Mouse (Mus musculus): Measurements from ENCODE around the gene Bfsp2. TPM values are rescaled to one million over a fixed set of nuclear protein-coding genes. Genes with fewer than 3 reads are reported as not detected.

Gene Bfsp2
- polyA plus RNA-seq, 1 experiment from 2014 or later: 1.3 TPM

GRCm38 (mm10) chr9:103443824-103444185 lies 36.4 kb downstream of the Bfsp2 start:
- WGBS: 38% methylated on average over 7 of the region's 7 CpGs
- Histone ChIP-seq H3K27ac (replicated peaks) (no peak overlapping the region), H3K4me1 (peaks cover 27% of the 10 kb centered on the region), H3K27me3 (replicated peaks; ENCODE audit: low read depth, poor library complexity, severe bottlenecking) (no peaks in the 10 kb centered on the region), H3K36me3 (replicated peaks) (no peaks in the 10 kb centered on the region), H3K4me3 (0 out of 2 replicates have a peak overlapping the region, but pooled peaks have one; percentile 9), H3K9me3 (peaks cover 7% of the 10 kb centered on the region; the same call in 1 of the 2 replicates)
- DNase-seq (ENCODE audit: low spot score): no peak

DNA sequence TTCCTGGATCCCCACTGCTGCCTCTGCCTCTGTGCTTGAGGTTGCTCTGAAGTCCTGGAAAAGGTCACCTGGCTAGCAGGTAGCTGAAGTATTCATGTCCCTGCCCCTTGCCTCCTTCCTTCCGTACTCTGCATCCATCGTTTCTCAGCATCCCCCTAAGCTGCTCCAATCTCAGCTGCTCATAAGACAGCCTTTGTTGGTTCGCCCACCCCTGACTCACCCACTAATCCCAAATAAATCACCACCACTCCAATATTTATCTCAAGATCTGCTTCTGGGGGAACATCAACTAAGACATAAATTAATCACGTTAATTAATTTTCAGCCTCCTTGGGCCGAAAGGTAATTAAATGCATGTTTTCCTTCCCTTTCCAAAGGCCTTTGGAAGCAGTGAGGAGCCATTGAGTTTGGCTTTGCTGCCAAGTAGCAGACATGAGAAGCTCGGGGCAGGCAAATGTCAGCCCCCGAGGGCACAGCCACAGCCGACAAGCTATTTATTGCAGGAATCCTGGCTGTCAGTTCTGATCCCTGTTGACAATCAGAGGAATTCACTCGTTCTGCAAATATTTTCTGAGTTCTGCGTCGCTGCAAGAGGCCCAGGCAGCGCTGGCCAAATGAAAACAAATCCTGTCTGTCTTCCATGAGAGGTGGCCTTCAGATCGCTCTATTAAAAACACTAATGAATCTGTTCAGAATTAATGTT lies 36.9 kb downstream of the Bfsp2 start:
- WGBS: 19% methylated on average over 13 of the region's 13 CpGs
- Histone ChIP-seq H3K4me1 (peaks cover 27% of the 10 kb centered on the region), H3K4me3 (peak overlapping the region; percentile 9; the same call in 1 of the 2 replicates), H3K27ac (replicated peaks) (peak overlapping the region; percentile 44; the same call in 1 of the 2 replicates), H3K36me3 (replicated peaks) (no peaks in the 10 kb centered on the region), H3K27me3 (replicated peaks; ENCODE audit: low read depth, poor library complexity, severe bottlenecking) (no peaks in the 10 kb centered on the region), H3K9me3 (peaks cover 7% of the 10 kb centered on the region; the same call in 1 of the 2 replicates)
- peak; percentile 72 for DNase-seq (ENCODE audit: low spot score)

DNA sequence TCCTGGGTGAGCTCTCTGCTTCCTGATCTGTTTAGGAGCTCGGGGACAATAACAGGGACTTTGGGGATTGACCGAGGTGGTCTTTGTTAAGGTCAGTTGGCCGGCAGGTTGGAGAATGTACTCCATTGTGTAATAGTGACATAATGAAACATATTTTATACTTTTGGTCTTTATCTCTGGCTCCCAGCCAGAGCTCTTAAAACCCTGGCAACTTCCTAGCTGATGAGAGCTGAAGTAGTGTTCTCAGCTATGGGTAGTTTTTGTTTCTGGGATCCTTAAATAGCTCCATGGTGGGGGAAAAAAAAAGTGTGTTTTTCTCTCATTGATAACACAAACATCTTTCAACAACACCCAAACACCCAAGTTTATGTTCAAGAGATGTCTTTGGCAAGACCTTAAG lies 39.6 kb downstream of the Bfsp2 start:
- H3K36me3 ChIP-seq (replicated peaks): no peaks in the 10 kb centered on the region
- 70% methylated on average over 3 of the region's 3 CpGs for WGBS
- H3K27ac ChIP-seq (replicated peaks): no peak overlapping the region
- peaks cover 7% of the 10 kb centered on the region; the same call in 1 of the 2 replicates for H3K9me3 ChIP-seq
- DNase-seq (ENCODE audit: low spot score): no peak
- peaks cover 27% of the 10 kb centered on the region for H3K4me1 ChIP-seq
- H3K4me3 ChIP-seq: no peak overlapping the region
- no peaks in the 10 kb centered on the region for H3K27me3 ChIP-seq (replicated peaks; ENCODE audit: low read depth, poor library complexity, severe bottlenecking)

DNA sequence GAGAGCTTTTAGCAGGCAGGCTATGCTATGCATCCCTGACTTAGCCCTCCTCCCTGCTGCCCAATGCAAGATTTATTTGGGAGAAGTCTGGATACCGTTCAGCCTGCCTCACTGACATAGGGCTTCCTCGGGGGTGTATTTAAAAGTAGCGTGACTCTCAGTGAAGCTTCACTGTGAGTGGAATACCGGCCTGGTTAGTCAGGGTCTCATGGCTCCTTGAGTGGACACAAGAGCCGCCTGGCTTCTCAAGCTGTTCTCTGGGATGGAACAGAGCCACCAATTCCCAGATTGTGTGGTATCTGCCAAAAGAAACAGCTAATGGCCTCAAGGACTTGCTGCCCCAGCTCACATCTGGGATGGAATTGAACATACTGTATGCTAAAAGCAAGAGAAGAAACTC lies 43.1 kb downstream of the Bfsp2 start:
- Histone ChIP-seq H3K27ac (replicated peaks) (no peak overlapping the region), H3K4me1 (peaks cover 25% of the 10 kb centered on the region), H3K9me3 (no peaks in the 10 kb centered on the region), H3K36me3 (replicated peaks) (no peaks in the 10 kb centered on the region), H3K4me3 (no peak overlapping the region), H3K27me3 (replicated peaks; ENCODE audit: low read depth, poor library complexity, severe bottlenecking) (no peaks in the 10 kb centered on the region)
- WGBS: 89% methylated on average over 5 of the region's 5 CpGs
- no peak for DNase-seq (ENCODE audit: low spot score)

DNA sequence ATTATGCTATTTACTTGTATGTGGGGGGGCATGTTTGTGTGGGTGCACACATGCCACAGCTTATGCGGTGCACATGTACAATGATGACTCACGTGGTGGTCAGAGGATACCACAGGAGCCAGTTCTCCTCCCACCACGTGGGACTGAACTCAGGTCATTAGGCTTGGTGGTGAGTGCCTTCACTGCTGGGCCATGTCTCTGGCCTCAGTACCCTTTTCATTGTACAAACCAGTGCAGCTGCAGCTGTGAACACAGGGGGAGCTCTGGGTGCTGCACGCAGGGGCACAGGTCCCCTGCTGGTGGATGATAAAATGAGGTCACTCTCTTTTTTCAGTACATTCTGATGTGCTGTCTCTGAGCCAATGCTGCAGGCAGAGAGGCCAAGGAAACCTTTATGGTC lies 46.1 kb downstream of the Bfsp2 start:
- Histone ChIP-seq H3K27ac (replicated peaks) (no peak overlapping the region), H3K9me3 (no peaks in the 10 kb centered on the region), H3K36me3 (replicated peaks) (no peaks in the 10 kb centered on the region), H3K27me3 (replicated peaks; ENCODE audit: low read depth, poor library complexity, severe bottlenecking) (no peaks in the 10 kb centered on the region), H3K4me3 (no peak overlapping the region), H3K4me1 (peaks cover 30% of the 10 kb centered on the region)
- DNase-seq (ENCODE audit: low spot score): peak; percentile 35
- 57% methylated on average over 4 of the region's 4 CpGs for WGBS

DNA sequence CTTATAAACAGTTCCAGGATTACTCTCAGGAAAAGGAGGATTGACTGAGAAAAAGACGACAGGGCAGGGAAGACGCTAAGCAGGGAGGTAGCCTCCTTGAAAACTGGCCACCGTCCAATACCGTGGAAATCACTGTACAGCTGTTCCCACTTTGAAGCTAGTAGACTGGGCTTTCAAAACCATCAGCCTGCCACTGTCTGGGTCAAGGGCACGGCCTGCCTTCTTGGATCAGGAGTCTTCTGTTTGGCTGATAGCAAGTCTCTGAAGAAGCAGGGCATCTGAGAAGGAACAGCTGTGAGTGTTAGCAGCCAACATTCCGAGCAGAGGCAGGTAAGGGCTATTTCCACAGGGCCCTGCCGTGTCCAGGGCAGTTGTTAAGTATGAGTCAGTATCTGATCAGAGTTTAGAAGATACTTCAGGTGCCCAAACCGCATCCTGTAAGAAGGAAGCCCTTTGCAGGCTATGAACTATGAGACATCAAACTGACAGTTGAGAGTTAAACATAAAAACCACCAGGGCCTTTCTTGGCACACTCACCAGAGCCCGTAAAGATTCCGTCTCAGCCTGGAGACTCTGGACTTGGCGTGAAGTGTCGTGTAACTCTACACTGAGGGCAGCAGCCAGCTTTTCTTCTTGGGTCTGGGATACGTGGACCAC lies 48.0 kb downstream of the Bfsp2 start:
- DNase-seq (ENCODE audit: low spot score): peak; percentile 30
- no peaks in the 10 kb centered on the region for H3K27me3 ChIP-seq (replicated peaks; ENCODE audit: low read depth, poor library complexity, severe bottlenecking)
- no peaks in the 10 kb centered on the region for H3K9me3 ChIP-seq
- 61% methylated on average over 13 of the region's 13 CpGs for WGBS
- no peaks in the 10 kb centered on the region for H3K36me3 ChIP-seq (replicated peaks)
- H3K27ac ChIP-seq (replicated peaks): peak overlapping the region; percentile 48; the same call in 1 of the 2 replicates
- H3K4me1 ChIP-seq: peaks cover 30% of the 10 kb centered on the region
- H3K4me3 ChIP-seq: no peak overlapping the region

- Histone ChIP-seq H3K27me3 (replicated peaks; ENCODE audit: low read depth, poor library complexity, severe bottlenecking) (no peaks in the 10 kb centered on the region), H3K4me1 (peaks cover 31% of the 10 kb centered on the region), H3K9me3 (no peaks in the 10 kb centered on the region), H3K27ac (replicated peaks) (peak overlapping the region; percentile 48; the same call in 1 of the 2 replicates), H3K36me3 (replicated peaks) (no peaks in the 10 kb centered on the region), H3K4me3 (no peak overlapping the region)
- no peak for DNase-seq (ENCODE audit: low spot score)
- 89% methylated on average over 1 of the region's 1 CpGs for WGBS
These were observed 48.5 kb downstream of the Bfsp2 start for GRCm38 (mm10) chr9:103431718-103432117.

- 86% methylated on average over 13 of the region's 13 CpGs for WGBS
- Histone ChIP-seq H3K4me1 (peaks cover 35% of the 10 kb centered on the region), H3K27me3 (replicated peaks; ENCODE audit: low read depth, poor library complexity, severe bottlenecking) (no peaks in the 10 kb centered on the region)
These were observed 49.6 kb downstream of the Bfsp2 start for GRCm38 (mm10) chr9:103430431-103431220.

DNA sequence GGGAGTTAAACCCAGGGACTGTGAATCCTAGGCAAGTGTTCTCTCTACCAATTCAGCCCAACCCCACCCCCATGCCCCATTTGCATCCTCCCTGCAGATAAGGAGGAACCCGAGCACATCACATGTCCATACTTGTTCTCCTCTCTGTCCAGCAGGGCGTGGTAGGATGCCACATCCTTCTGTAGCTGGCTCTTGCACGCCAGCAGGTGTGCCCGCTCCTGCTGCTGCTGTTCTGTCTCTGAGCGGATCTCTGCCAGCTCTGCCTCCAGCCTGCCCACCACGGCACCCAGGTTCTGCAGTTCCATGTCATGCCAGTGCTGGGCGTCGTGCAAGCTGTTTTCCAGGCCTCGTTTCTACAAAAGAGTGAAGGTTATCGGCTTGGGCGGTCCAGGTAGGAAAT lies 53.8 kb downstream of the Bfsp2 start:
- 77% methylated on average over 11 of the region's 11 CpGs for WGBS
- Histone ChIP-seq H3K27me3 (replicated peaks; ENCODE audit: low read depth, poor library complexity, severe bottlenecking) (no peaks in the 10 kb centered on the region), H3K4me3 (no peak overlapping the region), H3K36me3 (replicated peaks) (no peaks in the 10 kb centered on the region), H3K27ac (replicated peaks) (no peak overlapping the region), H3K4me1 (peaks cover 20% of the 10 kb centered on the region), H3K9me3 (no peaks in the 10 kb centered on the region)
- DNase-seq (ENCODE audit: low spot score): no peak

More at GRCm38 (mm10) chr9:103430431-103431220, 49.6 kb downstream of the Bfsp2 start:
- Histone ChIP-seq H3K9me3 (no peaks in the 10 kb centered on the region), H3K36me3 (replicated peaks) (no peaks in the 10 kb centered on the region), H3K4me3 (no peak overlapping the region), H3K27ac (replicated peaks) (no peak overlapping the region)
- DNase-seq (ENCODE audit: low spot score): no peak

GRCm38 (mm10) chr9:103424869-103425268 lies 55.4 kb downstream of the Bfsp2 start:
- peaks cover 26% of the 10 kb centered on the region for H3K4me1 ChIP-seq
- H3K36me3 ChIP-seq (replicated peaks): no peaks in the 10 kb centered on the region
- H3K4me3 ChIP-seq: no peak overlapping the region
- H3K27ac ChIP-seq (replicated peaks): no peak overlapping the region
- H3K9me3 ChIP-seq: no peaks in the 10 kb centered on the region
- no peak for DNase-seq (ENCODE audit: low spot score)
- WGBS: 80% methylated on average over 11 of the region's 11 CpGs
- no peaks in the 10 kb centered on the region for H3K27me3 ChIP-seq (replicated peaks; ENCODE audit: low read depth, poor library complexity, severe bottlenecking)

DNA sequence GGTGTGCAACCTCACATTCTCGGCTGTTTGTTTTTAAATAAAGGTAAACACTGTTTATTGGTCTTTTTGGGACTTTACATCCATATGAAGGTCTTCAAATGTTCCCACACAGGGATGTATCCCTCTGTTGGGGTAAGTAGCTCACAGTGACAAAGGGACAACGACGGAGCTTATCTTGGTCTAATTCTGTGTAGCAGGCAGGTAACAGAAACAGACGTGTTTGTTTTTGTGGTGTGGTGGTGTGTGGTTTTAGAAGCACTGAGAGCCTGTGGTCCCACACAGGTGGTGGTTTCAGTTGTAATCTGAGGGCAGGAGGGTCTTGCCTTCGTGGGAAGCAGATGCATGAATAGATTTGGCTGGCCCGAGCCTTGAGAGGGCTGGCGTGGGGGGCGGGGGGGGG lies 56.3 kb downstream of the Bfsp2 start:
- no peaks in the 10 kb centered on the region for H3K9me3 ChIP-seq
- no peak overlapping the region for H3K4me3 ChIP-seq
- no peak for DNase-seq (ENCODE audit: low spot score)
- 76% methylated on average over 8 of the region's 8 CpGs for WGBS
- H3K27me3 ChIP-seq (replicated peaks; ENCODE audit: low read depth, poor library complexity, severe bottlenecking): no peaks in the 10 kb centered on the region
- peaks cover 26% of the 10 kb centered on the region for H3K4me1 ChIP-seq
- H3K36me3 ChIP-seq (replicated peaks): no peaks in the 10 kb centered on the region
- H3K27ac ChIP-seq (replicated peaks): no peak overlapping the region

DNA sequence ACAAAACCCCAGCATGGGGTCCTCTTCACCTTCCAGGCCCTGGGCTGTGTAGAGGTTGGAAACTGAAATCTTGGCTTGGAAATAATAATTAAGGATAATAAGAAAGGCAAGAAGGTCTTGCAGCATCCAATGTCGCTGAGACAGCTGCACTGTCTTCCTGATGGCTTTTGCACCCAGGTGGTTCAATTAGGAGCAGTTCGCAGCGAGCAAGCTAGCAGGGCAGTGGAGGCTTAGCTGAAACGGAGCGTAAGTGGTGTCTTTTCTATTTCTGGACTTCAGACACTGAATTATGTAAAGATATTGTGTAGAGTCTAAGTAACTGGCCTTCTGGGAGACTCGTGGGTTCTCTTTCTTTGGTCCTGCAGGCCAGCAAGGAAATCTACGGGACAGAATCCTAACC lies 56.8 kb downstream of the Bfsp2 start:
- Histone ChIP-seq H3K9me3 (no peaks in the 10 kb centered on the region), H3K27ac (replicated peaks) (no peak overlapping the region), H3K4me3 (no peak overlapping the region), H3K27me3 (replicated peaks; ENCODE audit: low read depth, poor library complexity, severe bottlenecking) (no peaks in the 10 kb centered on the region), H3K36me3 (replicated peaks) (no peaks in the 10 kb centered on the region), H3K4me1 (peaks cover 26% of the 10 kb centered on the region)
- no peak for DNase-seq (ENCODE audit: low spot score)
- 74% methylated on average over 7 of the region's 7 CpGs for WGBS
